Mouse (Mus musculus) heart, embryonic 16.5 days (tissue): ENCODE measurements around the gene Syn3. TPM values are rescaled to one million over a fixed set of nuclear protein-coding genes. Genes with fewer than 3 reads are reported as not detected.
"Not testable (repeated sequence)": the region's sequence is repeated elsewhere in the genome, so short reads cannot be mapped to it uniquely, and the experiment has no call there.

Experiments
- ATAC-seq: fragments of 200-750 bp; cut with Nextera tagmentation; replicated peaks from 2 replicates; pipeline ENCODE4 v1.8.0; 2017; ENCODE audit warnings: moderate number of reproducible peaks; ENCODE audit not compliant: insufficient read depth, low FRiP score; ENCODE audit errors: extremely low read depth
- H3K27ac ChIP-seq: fragments of 300-500 bp; sonication (generic); 2 replicates; pipeline ENCODE4 v1.5.1; 2014; ENCODE audit warnings: mild to moderate bottlenecking, low read length, control low read depth, moderate library complexity
- H3K27me3 ChIP-seq: fragments of 300-500 bp; sonication (generic); 2 replicates; pipeline ENCODE4 v1.6.1; 2014; ENCODE audit warnings: low read length, mixed read lengths; ENCODE audit not compliant: control insufficient read depth, insufficient read depth
- H3K36me3 ChIP-seq: fragments of 300-500 bp; sonication (generic); 2 replicates; pipeline ENCODE4 v1.6.1; 2014; ENCODE audit not compliant: control insufficient read depth, insufficient read depth
- H3K4me1 ChIP-seq: fragments of 300-500 bp; sonication (generic); 2 replicates; pipeline ENCODE4 v1.6.1; 2014; ENCODE audit warnings: low read length, mixed read lengths; ENCODE audit not compliant: control insufficient read depth, insufficient read depth
- H3K4me2 ChIP-seq: fragments of 300-500 bp; sonication (generic); 2 replicates; pipeline ENCODE4 v1.6.1; 2014; ENCODE audit warnings: low read depth, mild to moderate bottlenecking, control low read depth, low read length
- H3K4me3 ChIP-seq: fragments of 300-500 bp; sonication (generic); 2 replicates; pipeline ENCODE4 v1.5.1; 2014; ENCODE audit warnings: mild to moderate bottlenecking, control low read depth, low read length
- H3K9ac ChIP-seq: fragments of 300-500 bp; sonication (generic); 2 replicates; pipeline ENCODE4 v1.6.1; 2014; ENCODE audit warnings: low read length, control low read depth
- H3K9me3 ChIP-seq: fragments of 300-500 bp; sonication (generic); replicated peaks from 2 replicates; pipeline ENCODE4 v1.6.1; 2016; ENCODE audit warnings: low read length; ENCODE audit not compliant: control insufficient read depth
- WGBS: fragments of 180-500 bp; shearing (Covaris S2); extraction: QIAGEN DNeasy Blood & Tissue Kit; methylation state at CpG from one replicate; pipeline ENCODE4 v1.1.7; 2014; 5-methylcytosine and 5-hydroxymethylcytosine counted together
- polyA plus RNA-seq: library from polyadenylated mRNA; unstranded; fragments of >200 nt; fragmentation: Nextera tagmentation; extraction: Ambion mirVana; gene quantifications from 2 replicates; pipeline ENCODE4 v1.2.1, GENCODE M21; 2015

Syn3 gene
- polyA plus RNA-seq, 1 experiment from 2014 or later, result 0.68 TPM

DNA sequence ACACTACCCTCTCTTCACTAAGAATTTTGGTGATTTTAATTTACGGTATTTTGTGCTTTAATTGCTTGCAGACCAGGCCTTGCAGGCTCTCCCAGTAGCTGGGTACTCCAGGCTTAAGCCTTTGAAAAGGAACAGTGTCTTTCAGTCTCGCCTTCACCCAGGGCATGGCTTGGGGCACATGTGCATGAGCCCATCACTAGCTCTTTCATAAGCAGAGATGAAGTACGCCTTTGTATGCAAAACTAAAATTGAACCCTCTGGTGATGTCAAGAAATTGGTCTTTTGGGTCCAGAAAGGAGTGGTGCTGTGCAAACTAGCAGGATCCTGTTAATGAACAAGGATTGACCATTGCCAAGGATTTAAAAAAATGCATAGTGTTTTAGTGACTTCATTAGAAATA, 466.2 kb downstream of the Syn3 start:
- no peaks in the 10 kb centered on the region for H3K4me1 ChIP-seq
- no peak overlapping the region for H3K4me2 ChIP-seq
- no peak overlapping the region for H3K27ac ChIP-seq
- WGBS, result 86% methylated on average over 3 of the region's 3 CpGs
- no peak overlapping the region for H3K9ac ChIP-seq
- no peaks in the 10 kb centered on the region for H3K9me3 ChIP-seq
- H3K36me3 ChIP-seq, result peaks cover 11% of the 10 kb centered on the region
- H3K27me3 ChIP-seq, result no peaks in the 10 kb centered on the region
- ATAC-seq, result no peak
- H3K4me3 ChIP-seq, result no peak overlapping the region

DNA sequence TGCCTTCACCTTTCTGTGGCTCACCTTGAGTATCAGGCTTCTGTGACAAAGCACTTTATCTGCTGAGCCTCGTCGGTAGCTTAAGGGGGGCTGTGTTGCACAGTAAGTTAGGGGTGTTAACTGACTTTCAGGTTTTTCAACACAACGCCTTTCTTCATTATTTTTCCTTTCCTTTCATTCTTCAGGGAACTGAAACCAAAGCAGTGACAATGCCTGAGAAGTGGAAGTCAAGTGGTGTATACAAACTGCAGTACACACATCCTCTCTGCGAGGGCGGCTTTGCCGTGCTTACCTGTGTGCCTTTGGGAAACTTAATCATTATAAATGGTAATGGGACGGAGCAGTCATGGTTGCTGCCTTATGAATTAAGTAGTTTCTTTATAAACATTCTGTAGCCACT, 468.0 kb downstream of the Syn3 start:
- ATAC-seq, result no peak
- H3K4me2 ChIP-seq, result no peak overlapping the region
- no peaks in the 10 kb centered on the region for H3K9me3 ChIP-seq
- WGBS, result 85% methylated on average over 7 of the region's 7 CpGs
- H3K4me1 ChIP-seq, result no peaks in the 10 kb centered on the region
- no peak overlapping the region for H3K9ac ChIP-seq
- H3K27ac ChIP-seq, result no peak overlapping the region
- H3K36me3 ChIP-seq, result peaks cover 11% of the 10 kb centered on the region
- H3K4me3 ChIP-seq, result no peak overlapping the region
- H3K27me3 ChIP-seq, result no peaks in the 10 kb centered on the region

DNA sequence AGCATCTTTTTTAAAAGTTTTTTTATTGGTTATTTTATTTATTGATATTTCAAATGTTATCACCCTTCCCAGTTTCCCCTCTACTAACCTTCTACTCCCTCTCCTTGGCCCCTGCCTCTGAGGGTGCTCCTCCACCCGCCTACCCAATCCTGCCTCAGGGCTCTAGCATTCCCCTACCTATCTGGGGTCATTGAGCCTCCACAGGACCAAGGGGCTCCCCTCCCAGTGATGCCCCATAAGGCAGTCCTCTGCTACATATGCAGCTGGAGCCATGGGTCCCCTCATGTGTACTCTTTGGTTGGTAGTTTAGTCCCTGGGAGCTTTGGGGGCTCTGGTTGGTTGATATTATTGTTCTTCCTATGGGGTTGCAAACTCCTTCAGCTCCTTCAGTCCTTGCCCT, 471.9 kb downstream of the Syn3 start:
- H3K4me1 ChIP-seq, H3K4me3 ChIP-seq, ATAC-seq, H3K27ac ChIP-seq, H3K9me3 ChIP-seq, H3K4me2 ChIP-seq, H3K36me3 ChIP-seq, H3K27me3 ChIP-seq, H3K9ac ChIP-seq: not testable (repeated sequence)
- 79% methylated on average over 1 of the region's 1 CpGs for WGBS

DNA sequence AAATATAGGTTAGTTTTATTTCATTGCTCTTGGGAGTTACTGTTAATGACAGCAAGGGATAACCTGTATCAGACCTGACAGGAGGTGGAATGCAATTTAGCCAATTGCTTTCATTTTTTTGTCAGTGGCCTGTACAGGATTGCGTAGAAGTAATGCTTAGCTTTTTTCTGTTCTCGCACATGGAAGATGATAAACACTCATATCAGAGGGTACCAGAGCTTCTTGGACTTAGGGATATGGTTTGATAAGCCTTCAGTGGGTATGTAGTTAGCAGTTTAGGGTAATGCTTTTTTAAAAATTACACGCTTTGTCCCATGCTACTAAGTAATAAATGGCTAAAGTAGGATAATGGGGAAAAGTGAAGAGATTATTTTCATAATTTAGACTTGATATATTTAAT, 472.3 kb downstream of the Syn3 start:
- no peak for ATAC-seq
- Histone ChIP-seq H3K9me3 (no peaks in the 10 kb centered on the region), H3K36me3 (peaks cover 7% of the 10 kb centered on the region), H3K27me3 (no peaks in the 10 kb centered on the region), H3K4me1 (peaks cover 2% of the 10 kb centered on the region; the same call in 1 of the 2 replicates), H3K27ac (no peak overlapping the region), H3K4me2 (no peak overlapping the region), H3K9ac (no peak overlapping the region), H3K4me3 (no peak overlapping the region)
- 86% methylated on average over 3 of the region's 3 CpGs for WGBS

DNA sequence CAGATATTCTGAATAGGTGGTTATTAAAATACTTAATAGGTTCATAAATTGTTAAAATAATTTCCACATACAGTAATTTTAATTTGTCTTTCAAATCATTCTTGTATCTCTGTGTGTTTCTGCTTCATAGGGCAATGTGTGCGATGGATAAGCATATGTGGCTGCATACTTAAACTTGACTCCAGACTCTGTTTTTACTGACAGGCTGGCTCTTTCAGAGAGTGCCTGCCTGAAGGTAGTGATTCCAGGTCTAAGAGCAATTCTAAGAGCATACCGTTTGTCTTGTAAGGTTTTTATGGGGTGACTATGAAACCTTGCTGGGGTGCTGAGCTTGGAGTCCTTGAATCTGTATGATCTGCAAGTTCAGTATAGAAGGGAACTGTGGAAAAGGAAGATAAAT, 472.8 kb downstream of the Syn3 start:
- Histone ChIP-seq H3K4me2 (no peak overlapping the region), H3K36me3 (peaks cover 7% of the 10 kb centered on the region), H3K4me1 (peaks cover 3% of the 10 kb centered on the region; the same call in 1 of the 2 replicates)

DNA sequence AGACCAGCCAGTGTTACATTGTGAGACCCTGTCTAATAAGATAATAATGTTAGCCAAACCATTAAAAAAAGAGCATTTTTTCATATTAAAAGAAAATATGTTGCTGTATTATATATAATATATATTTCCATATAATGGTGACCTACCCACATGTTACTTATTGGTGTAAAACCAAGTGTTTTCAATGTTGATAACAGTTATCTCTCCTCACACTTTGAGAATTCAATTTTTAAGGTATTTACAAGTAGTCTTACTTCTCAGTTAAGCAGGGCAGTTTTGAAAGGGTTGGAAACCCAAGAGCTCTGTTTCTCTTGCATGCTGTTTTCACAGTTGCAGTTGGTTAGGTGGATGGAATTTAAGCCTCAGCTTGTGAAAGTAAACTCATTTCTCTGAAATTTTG, 475.5 kb downstream of the Syn3 start:
- peaks cover 3% of the 10 kb centered on the region; the same call in 1 of the 2 replicates for H3K4me1 ChIP-seq
- no peak overlapping the region for H3K9ac ChIP-seq
- H3K27me3 ChIP-seq, result no peaks in the 10 kb centered on the region
- H3K36me3 ChIP-seq, result no peaks in the 10 kb centered on the region
- no peaks in the 10 kb centered on the region for H3K9me3 ChIP-seq
- no peak overlapping the region for H3K27ac ChIP-seq
- H3K4me3 ChIP-seq, result peak overlapping the region; percentile 63; the same call in 1 of the 2 replicates
- peak overlapping the region; percentile 71 for H3K4me2 ChIP-seq
- ATAC-seq, result no peak

More for the DNA sequence above, 472.8 kb downstream of the Syn3 start:
- no peaks in the 10 kb centered on the region for H3K27me3 ChIP-seq
- H3K9me3 ChIP-seq, result no peaks in the 10 kb centered on the region
- ATAC-seq, result no peak
- H3K9ac ChIP-seq, result no peak overlapping the region
- WGBS, result 73% methylated on average over 2 of the region's 2 CpGs
- H3K27ac ChIP-seq, result no peak overlapping the region
- H3K4me3 ChIP-seq, result no peak overlapping the region

DNA sequence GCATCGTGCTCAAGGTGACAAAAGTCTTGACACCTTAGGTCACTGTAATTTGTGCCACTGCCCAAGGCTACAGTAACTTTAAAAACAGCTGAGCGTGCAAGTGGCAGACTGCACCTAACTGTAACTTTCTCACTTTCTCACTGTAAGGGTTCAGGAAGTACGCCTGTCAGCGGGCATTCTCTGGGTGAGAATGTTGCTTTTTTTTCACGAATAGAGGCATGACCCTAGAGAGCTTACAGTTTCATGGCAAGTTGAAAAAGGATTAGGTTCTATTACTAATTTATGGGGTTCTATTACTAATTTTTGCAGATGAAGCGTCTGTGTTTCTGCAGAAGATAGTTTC, 476.3 kb downstream of the Syn3 start:
- peak; percentile 24 for ATAC-seq
- peak overlapping the region; percentile 81 for H3K27ac ChIP-seq
- peak overlapping the region; percentile 71 for H3K4me2 ChIP-seq
- H3K4me3 ChIP-seq, result peak overlapping the region; percentile 63
- peak overlapping the region; percentile 78 for H3K9ac ChIP-seq
- H3K27me3 ChIP-seq, result no peaks in the 10 kb centered on the region
- H3K4me1 ChIP-seq, result peaks cover 3% of the 10 kb centered on the region; the same call in 1 of the 2 replicates
- WGBS, result 4% methylated on average over 6 of the region's 6 CpGs
- H3K9me3 ChIP-seq, result no peaks in the 10 kb centered on the region
- H3K36me3 ChIP-seq, result no peaks in the 10 kb centered on the region

DNA sequence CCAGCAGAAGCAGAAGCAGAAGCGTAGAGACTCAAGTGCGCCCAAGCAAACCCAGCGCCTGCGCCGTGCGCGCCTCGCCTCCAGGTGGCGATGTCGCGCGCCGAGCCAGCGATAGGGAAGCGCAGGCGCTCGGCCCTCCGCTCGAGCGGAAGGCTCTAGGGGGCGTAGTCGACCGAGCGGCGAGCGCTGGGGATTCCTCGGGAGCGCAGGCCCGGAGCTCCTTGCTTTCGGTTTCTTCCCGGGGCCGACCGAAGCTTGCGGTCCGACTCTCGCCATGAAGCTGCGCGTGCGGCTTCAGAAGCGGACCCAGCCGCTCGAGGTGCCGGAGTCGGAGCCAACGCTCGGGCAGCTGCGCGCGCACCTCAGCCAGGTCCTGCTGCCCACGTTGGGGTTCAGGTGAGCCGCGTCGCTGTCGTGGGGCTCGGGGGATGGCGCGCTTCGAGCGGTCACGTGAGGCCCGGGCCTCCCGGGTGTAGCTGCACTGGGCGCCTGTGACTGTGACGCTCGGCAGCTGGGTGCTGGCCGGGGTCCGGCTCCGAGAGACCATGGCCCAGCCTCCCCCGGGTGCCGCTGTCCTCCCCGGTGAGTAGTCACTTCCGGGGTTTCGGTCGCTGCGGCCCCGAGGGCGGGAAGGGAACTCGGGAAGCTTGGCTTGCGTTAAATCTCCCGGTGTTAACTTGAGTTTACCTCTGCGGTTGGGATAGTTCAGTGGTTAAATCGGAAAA, 476.8 kb downstream of the Syn3 start, which contains the start of gene Fbxo7:
Gene Fbxo7 (plus strand): TSS at position 224 of the 725 bp plus-strand sequence.
- under 1% methylated on average over 82 of the region's 82 CpGs for WGBS
- H3K9ac ChIP-seq, result peak within 1 kb of the TSS; percentile 78
- no peaks in the 10 kb centered on the region for H3K36me3 ChIP-seq
- ATAC-seq, result peak; percentile 95
- H3K4me2 ChIP-seq, result peak within 1 kb of the TSS; percentile 71
- peak within 1 kb of the TSS; percentile 63 for H3K4me3 ChIP-seq
- peak within 1 kb of the TSS; percentile 81 for H3K27ac ChIP-seq
- H3K27me3 ChIP-seq, result no peaks in the 10 kb centered on the region
- H3K9me3 ChIP-seq, result no peaks in the 10 kb centered on the region
- H3K4me1 ChIP-seq, result peaks cover 3% of the 10 kb centered on the region; the same call in 1 of the 2 replicates

DNA sequence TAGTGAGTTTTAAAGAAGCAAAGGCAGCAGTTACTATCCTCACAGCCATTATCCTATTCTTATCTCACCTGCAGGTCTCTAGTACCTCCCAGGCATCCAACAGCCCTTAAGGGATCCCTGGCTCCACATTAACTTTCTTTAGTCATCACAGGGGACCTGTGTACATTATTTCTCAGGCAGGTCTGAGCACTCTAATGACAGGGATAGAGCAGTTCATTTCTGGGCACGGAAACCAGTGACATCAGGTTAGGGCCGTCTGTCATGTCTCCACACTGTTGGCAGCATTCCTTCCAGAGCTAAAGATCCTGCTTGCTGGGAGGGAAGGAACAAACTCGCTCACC, 477.3 kb downstream of the Syn3 start:
- no peaks in the 10 kb centered on the region for H3K36me3 ChIP-seq
- peak overlapping the region; percentile 63 for H3K4me3 ChIP-seq
- peaks cover 3% of the 10 kb centered on the region; the same call in 1 of the 2 replicates for H3K4me1 ChIP-seq
- no peak overlapping the region for H3K27ac ChIP-seq
- peak overlapping the region; percentile 51 for H3K4me2 ChIP-seq
- no peaks in the 10 kb centered on the region for H3K27me3 ChIP-seq
- peak overlapping the region; percentile 55; the same call in 1 of the 2 replicates for H3K9ac ChIP-seq
- H3K9me3 ChIP-seq, result no peaks in the 10 kb centered on the region
- WGBS, result 0% methylated on average over 3 of the region's 3 CpGs
- no peak for ATAC-seq
